Mouse (Mus musculus) fat pad, adult 2 months (tissue): ENCODE measurements at regions not wholly inside any gene's neighbourhood (a gene's known extent, or its start where the extent isn't known, plus 50 kb on each side); places are given as distances from the start of the nearest gene placed in this dataset.

Experiments
- DNase-seq: peaks from one replicate; pipeline ENCODE4 v3.0.0-alpha.2; 2011; ENCODE audit warnings: low read depth, low spot score; ENCODE audit errors: extremely low read depth

DNA sequence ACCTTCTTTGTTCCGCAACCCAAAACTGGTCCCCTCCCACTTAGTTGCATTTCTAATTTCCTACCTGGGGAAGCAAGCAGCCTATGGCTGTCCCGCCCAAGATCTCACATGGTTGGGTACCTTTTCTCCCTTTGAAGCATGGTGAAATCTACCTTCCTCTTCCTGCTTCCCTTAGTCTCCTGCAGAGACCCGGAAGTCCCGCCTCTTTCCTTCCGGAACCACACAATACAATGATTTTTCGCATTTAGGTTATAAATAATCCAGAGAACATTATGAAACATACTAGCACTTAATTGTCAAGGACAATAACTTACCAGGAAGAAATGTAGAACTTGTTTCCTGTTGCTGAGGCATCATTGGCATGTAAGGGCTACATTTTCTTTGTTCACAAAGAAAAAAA lies 58.8 kb downstream of the 1700009N14Rik start:
- no peak for DNase-seq

DNA sequence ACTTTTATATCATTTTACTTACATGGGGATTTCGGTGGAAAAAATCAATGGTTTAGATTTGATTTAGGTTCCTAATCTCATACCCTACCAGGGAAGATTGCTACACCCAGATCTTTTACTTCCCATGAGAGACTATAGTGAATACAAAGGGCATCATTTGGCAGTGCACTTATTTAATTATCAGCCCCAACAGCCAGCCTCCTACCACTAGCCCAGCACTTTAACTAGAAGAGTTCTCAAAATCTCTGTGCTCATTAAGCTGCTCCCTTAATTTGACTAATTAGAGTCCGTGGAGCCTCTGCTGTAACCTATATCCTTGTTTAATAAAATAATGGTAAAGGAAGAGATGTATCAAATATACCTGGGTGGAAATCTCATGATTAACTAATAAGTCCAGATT lies 77.4 kb downstream of the 1700009N14Rik start:
- no peak for DNase-seq

DNA sequence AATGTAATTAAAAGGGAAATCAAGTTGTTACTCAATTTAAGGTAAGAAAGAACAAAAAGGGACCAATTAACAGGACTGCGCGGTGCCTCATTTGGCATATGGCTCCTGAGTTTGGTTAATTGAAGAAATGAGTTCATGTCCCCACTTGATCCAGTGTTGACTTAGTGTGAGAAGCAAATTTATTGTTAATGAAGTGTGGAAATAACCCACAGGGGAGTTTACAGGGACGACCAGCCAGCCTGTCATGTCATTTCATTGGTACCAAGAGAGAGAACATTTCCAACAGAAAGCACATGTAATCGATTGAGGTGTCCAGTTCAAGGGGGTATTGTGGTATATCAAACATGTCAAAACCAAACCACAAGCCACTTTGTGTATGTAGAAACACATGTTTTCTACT lies 78.6 kb downstream of the 1700009N14Rik start:
- no peak for DNase-seq

DNA sequence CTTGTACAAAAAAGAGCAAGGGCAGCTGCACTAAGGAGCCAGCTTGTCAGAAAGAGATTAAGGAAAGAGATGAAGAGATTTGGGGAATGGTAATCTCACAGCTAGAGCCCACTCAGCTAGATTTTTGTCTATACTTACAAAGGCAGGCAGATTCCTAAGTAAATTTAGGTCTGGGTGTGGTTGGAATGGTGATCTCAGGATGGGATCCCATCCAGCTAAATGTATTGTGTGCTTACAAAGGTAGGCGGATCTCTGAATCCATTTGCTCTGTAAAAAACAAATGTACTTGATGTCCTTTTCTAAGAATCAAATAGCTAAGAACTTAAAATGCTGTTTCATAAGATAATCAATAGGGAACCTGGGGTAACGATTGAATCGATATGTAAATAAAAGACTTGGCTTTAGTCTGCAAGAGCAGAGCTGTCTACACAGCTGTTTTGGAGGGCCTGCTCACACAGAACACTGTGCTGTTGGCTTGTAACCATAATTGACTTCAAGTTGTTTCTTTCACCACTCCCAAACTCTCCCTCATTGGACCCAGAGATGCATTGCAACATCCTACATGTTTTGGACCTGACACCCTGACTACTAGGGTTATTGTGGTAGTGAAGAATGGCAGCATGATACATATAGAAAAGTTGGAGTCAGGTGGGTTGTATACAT lies 106.1 kb downstream of the 1700009N14Rik start:
- no peak for DNase-seq

DNA sequence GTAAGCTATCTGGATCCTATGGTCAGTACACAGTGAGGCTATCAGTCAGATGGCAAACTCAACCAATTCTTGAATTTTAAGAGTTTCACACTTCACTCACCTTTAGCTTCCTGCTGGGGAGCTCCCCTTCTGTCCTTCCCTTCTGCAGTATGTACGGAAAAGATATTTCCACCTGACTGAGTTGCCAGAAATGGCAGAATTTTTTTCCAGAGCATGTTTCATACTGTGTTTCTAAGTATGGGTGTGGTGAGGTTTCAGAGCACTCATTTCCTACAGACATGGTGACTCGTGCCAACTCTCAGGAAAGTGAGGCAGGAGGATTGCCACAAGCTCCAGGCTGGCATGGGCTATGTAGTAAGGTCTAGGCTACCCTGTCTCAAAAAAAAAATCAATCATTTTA lies 147.3 kb downstream of the 1700009N14Rik start:
- no peak for DNase-seq

DNA sequence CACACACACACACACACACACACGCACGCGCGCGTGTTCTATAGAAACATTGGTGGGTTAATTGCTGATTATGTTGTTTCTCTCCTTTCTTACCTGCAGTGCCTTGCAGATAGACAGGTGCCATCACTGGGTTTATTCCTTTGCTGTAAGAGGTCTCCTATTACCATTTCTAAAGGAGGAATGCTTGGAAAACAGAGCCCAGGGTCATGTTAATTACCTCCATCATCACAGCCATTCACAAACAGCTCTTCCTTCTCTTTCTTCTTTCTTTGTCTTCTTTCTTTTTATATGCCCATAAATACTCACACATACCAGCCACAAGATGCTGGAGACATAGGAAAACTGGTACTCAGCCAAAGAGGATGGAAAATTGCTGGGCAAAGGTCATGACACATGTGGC lies 155.0 kb downstream of the 1700009N14Rik start:
- DNase-seq, result no peak

DNA sequence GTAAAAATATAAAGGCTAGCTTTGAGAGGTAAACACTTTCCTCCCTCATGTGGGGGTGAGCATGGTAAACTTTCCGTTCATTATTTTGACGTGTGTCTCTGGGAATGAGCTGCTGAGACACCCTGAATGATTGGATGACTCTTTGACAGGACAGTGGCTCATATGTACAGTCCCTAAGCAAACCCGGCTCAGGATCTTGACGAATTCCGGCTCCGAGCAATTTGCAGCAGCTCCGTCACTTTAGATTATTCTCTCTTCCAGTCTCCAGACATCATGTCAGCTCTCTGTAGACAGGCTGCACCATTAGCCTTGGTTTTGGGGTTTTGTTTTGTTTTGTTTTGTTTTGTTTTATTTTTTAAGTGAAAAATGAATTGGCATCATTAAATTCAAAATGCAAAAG lies 194.0 kb downstream of the 1700009N14Rik start:
- no peak for DNase-seq

DNA sequence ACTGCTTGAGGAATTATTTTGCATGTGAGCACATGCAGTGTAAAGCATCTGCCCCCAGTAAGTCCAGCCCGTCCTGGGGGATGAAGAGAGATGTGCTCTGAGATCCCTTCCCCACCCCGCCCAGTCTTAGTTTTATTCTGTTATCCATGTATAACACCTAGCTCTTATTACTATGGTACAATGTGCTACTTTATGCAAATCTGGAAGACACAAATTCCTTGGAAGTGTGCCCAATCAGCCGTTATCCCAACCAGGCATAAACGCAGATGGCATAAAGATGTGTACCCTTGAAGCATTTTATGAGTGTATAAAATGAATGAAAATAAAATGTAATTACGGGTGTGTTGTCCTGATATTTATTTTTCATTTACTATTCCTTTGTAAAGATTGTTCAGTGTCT lies 194.8 kb downstream of the 1700009N14Rik start:
- DNase-seq, result no peak

DNA sequence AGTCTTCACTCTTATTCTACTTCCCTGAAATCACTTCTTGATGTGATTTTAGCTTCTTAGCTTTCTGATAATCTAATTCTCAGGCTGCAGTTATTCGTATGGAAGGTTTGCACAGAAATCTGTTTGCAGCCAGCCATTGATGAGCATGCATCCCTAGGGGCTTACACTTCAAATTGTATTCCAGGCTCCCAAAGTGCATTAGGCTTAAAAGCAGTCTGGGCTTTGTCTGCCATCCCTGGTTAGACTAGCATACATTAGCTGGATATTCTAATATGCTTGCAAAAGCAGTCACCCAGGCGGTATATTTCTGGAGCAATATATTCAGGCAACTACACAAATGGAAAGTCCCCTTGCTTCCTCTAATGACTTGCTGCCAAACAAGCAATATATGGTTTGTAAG lies 210.4 kb downstream of the 1700009N14Rik start:
- no peak for DNase-seq

DNA sequence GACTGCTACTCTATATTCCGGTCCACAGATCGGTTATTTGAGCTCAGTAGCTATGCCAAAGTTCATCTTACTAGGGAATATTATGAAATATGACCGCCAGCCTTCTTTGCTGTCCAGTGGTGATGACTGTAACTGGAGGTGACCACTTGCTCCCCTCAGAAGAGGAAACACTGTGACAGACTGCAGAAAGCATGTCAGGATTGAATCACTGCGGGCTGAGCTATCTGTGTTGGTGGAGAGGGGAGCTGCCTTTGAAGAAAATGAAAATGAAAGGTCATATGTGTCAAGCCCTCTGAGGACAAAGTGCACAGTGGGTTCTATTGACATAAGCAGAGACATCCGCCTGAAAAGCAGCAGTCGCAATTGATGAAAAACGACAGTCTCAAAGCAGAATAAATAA lies 222.5 kb downstream of the 1700009N14Rik start:
- DNase-seq, result no peak

DNA sequence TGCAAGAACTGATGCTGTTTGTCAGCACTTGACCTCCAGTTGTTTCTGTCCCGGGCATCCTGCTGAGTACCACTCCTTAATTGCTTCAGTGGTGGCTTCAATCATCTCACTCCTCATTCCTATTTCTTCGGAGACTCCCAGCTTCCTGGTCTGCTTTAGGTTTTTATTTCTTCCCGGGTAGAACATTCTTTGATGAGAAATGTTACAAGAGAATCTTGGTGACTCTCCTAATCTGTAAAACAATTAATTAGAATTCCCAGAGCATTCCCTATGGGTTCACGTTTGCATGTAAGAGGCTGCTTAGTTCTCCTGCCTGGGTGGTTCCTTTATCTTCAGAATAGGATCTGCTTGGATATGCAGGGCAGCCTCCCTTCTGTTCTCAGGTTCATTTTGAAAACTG lies 245.1 kb downstream of the 1700009N14Rik start:
- no peak for DNase-seq

DNA sequence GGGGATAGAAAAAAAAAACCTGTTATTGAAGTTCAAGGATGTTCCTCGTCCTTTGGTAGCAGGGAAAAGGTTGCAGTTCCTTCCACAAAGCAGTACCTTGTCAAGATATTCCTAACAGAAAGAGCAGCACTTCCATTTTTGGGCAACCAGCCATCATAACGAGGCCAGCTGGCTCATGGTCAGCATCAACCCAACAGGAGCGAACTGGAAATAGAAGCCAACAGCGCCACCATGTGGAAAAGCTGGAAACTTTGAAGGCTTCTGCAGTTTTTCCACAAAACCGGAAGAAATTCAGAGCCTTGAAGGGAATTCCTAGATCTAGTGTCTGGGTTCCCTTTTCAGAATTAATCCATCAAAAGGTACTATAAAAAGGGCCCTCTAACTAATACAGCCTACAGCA lies 247.5 kb downstream of the 1700009N14Rik start:
- DNase-seq, result no peak

DNA sequence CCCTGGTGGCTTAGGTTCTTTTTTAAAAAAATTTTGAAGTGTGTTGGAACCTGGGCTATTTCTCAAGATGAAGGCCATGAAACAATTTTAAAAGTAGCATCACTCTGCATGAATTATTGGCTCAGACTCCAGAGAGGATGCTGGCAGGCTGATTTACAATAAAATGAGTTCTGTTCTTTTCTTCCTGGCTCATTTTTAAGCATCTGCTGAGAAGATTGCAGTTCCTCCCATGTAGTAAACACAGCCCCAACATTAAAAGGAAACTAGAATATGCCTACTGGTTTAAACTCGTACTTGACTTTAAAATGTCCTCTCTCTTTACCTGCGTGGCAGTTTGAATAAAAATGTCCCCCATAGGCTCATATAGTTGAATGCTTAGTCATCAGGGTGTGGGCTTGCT lies 249.3 kb downstream of the 1700009N14Rik start:
- DNase-seq, result no peak

DNA sequence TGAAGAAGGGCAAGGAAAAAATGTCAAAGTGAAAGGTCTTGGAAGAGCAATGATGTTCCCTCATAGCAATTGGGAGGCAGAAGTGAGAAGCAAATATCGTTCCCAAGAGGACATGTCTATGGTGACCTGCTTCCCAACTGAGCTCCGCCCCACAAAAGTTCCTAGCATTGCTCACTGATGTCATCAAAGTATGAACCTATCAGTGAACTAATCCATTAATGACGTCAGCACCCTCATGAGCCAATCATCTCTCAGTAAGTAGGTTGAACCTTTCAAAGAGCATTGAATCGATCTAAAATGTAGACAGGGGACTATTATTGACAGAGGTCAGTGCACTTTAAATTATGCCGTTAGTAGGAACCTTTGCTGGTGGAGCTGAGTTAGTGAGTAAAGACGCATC lies 267.4 kb downstream of the 1700009N14Rik start:
- no peak for DNase-seq

DNA sequence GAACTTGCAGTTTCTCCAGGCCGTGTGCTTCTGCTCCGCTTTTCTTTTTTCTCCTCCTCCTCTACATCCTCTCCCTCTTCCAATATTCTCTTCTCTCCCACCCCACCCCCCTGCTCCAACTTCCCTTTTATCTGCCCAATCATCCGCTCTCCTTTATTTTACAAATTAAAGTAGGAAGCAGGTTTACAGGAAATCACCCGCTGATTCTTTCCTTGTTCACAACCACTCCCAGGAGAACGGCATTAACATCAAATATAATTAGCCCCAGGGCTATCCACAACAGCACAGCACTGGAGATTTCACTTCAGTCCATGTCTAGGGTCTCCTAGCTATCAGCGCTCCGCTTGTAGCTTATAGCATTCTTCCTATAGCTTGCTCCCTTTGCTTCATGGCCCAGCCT lies 268.6 kb downstream of the 1700009N14Rik start:
- DNase-seq, result no peak

DNA sequence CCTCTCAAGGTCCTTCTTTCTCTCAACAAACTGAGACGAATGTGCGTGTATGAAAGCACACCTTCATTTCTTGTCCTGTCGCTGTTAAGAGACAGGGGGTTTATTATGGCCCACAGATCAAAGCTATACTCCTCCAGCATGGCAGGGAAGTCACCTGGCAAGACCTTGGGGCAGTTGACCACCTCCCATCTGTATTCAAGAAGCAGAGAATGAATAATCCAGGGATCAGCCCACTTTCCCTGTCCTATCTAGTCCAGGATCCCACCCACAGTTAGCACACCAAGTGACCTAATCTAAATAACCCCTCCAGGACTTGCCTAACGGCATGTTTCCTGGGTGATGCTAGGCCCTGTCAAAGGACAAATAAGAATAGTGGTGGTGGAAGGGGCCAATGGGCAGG lies 269.9 kb downstream of the 1700009N14Rik start:
- DNase-seq, result no peak

DNA sequence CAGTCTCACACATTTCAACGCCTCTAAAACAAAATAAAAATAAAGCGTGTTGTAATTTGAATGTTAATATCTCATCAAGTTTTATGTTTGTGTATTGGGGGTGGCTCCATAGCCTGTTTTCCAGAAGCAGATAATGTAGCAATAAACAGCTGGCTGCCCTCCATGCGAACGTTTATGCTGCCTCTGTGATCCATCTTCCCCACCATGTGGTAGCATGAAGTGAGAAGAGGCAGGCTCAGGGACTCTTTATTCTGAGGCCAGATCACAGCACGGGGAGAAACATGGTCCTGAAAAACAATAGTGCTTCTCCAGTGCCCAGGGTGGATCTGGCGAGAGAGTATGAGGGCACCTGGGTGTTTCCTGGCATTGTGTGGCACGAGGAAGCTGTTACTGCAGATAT lies 271.4 kb downstream of the 1700009N14Rik start:
- no peak for DNase-seq

DNA sequence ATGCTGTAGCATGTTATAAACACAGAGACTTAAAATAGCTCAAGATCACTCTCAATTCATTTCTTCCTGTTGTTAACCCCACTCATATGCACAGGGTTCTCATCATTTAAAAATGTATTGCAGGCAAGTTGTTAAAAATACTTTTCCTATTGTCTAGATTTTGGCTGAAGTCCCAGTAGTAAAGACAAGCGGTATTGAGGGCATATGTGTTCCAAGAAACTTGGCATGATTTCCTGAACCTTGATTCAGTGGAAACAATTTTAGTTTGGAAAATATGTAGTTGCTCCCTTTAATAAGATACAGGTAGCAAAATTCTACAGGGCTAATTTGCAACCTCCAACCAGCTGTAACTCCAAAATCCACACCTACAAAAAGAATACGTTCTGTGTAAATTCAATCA lies 315.5 kb downstream of the 1700009N14Rik start:
- DNase-seq, result no peak

DNA sequence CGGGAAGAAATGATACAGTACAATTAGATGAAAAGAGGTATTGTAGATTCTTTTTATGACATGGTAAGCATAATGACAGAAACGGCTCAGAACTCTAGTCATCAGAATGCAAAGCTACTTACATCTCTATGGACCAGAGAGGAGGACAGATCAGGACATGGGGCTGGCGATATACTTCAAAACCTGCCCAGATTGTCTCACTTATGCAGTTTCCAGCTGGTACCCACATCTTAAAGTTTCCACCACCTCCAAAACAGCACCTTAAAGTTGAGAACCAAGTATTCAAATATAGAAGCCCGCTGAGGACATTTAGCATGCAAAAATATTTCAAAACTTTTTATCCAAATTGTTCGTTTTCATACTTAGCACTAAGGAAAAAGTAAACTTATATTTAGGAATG lies 341.0 kb downstream of the 1700009N14Rik start:
- DNase-seq, result no peak

DNA sequence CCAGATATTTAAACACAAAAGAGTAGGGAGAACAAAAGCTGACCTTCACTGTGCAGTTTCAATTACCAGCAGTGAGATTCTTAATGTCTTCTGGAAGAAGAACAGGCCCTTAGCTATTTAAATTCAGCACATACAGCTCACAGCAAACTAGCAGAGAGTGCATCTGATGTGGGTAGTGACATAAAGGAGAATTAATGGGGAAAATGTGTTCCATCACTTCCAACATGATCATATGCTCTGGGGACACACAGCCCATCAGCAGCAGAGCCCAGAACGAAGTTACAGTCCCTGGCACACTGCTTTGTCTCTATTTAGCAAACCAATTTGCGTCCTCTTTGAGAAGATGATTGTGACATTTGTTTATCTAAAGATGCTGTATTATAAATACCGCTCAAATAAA lies 332.9 kb upstream of the Aco1 start:
- DNase-seq, result no peak

DNA sequence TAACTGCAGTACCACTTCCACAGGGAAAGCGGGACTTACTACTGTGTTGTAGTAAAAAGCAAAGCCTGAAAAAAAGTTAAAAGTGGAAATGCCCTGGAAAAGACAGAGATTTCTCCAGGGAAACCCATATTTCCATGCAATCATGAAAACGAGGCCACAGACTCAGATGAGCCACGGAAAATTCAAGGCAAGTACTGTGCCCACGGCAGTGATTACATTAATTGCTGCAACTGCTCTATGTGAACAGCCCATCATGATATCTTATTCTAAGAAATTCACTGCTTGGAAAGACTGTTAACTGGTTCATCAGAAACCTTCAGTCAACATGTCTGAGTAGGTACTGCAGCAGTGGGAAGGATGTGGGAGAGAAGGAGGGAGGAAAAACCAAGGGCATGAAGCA lies 330.1 kb upstream of the Aco1 start:
- DNase-seq, result no peak

DNA sequence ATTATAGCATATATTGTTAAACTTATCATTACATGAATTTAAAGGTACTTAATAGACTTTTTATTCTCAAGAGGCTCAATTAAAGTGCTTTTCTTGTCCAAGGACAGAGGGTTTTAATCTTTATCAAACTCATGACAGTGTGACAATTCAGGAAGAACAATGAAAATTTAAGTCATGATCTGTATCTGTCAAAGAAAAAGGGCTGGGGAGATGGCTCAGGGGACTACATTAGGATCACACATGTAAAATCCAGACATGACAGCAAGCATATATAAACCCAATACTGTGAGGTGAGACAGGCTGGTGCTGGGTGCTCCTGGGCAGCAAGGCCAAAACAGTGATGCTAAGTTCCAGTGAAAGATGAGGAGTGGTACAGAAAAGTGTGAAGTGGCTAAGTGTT lies 327.3 kb upstream of the Aco1 start:
- DNase-seq, result no peak

DNA sequence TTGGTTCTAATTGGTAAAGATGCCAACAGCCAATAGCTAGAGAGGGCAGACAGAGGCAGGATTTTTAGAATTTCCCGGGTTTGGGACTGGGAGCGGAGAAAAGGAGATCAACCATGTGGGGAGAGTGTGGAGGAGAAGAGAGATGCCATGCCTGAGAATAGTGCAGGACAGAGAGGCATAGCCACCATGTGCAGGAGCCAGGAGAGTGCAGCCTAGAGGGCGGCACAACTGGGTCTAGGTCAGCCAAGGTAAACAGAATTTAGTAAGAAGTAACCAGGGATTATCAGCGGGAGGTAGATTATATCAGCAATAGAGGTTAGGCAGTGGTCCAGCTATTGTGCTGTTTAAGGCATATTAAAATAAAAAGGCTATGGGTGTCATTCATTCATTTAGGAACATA lies 325.2 kb upstream of the Aco1 start:
- DNase-seq, result peak; percentile 2

DNA sequence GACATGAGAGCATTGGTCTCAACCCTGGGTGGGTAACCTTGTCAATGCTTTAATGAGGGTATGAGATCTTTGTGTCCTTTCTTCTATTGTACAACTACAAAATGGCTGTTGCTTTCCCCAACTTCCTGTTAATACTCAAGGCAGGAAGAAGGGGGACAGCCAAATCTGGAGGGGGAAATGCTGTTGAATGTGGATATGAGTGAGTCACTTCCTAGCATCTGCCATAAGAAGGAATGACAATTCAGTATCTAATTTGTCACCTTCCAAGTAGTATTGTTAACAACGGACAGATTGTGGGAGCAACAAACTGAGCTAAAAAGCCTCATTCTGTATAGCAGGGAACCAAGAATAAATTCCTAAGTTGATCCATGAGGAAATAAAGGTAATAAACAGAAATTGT lies 309.2 kb upstream of the Aco1 start:
- no peak for DNase-seq
